Mouse (Mus musculus) heart, embryonic 14.5 days (tissue): ENCODE measurements around the gene Brix1. TPM values are rescaled to one million over a fixed set of nuclear protein-coding genes. Genes with fewer than 3 reads are reported as not detected.

Experiments
- ATAC-seq: fragments of 200-750 bp; cut with Nextera tagmentation; 2 replicates; pipeline ENCODE4 v1.8.0; 2017; ENCODE audit warnings: low read depth, moderate TSS enrichment; ENCODE audit not compliant: insufficient number of reproducible peaks, insufficient read depth, low FRiP score
- H3K27ac ChIP-seq, 2 experiments: fragments of 200-500 bp in 1 of 2; fragments of 300-500 bp in 1 of 2; sonication (generic) in 1 of 2; replicated peaks in 1 of 2; 2 replicates each; pipeline ENCODE4 v1.5.1; 2012 to 2014; ENCODE audit warnings: low read depth in 2 of 2, low read length in 2 of 2, control low read depth in 1 of 2, mild to moderate bottlenecking in 1 of 2, mixed read lengths in 1 of 2; ENCODE audit not compliant: control insufficient read depth in 1 of 2, insufficient read depth in 1 of 2
- H3K27me3 ChIP-seq: fragments of 300-500 bp; sonication (generic); 2 replicates; pipeline ENCODE4 v1.6.1; 2014; ENCODE audit warnings: mild to moderate bottlenecking, low read length, control low read depth; ENCODE audit not compliant: control insufficient read depth, insufficient read depth
- H3K36me3 ChIP-seq: fragments of 300-500 bp; sonication (generic); 2 replicates; pipeline ENCODE4 v1.6.1; 2014; ENCODE audit warnings: mild to moderate bottlenecking, control low read depth, low read length, mixed read lengths; ENCODE audit not compliant: control insufficient read depth, insufficient read depth
- H3K4me1 ChIP-seq, 2 experiments: fragments of 200-500 bp in 1 of 2; fragments of 300-500 bp in 1 of 2; sonication (generic) in 1 of 2; 2 replicates each; pipeline ENCODE4 v1.6.1; 2012 to 2014; ENCODE audit warnings: low read length in 2 of 2, control low read depth in 1 of 2, mixed read lengths in 1 of 2; ENCODE audit not compliant: control insufficient read depth in 2 of 2, insufficient read depth in 2 of 2
- H3K4me2 ChIP-seq: fragments of 300-500 bp; sonication (generic); 2 replicates; pipeline ENCODE4 v1.6.1; 2014; ENCODE audit warnings: mild to moderate bottlenecking, low read length
- H3K4me3 ChIP-seq, 2 experiments: fragments of 200-500 bp in 1 of 2; fragments of 300-500 bp in 1 of 2; sonication (generic) in 1 of 2; 2 replicates each; pipeline ENCODE4 v1.5.1; 2012 to 2014; ENCODE audit warnings: low read length in 2 of 2, mild to moderate bottlenecking in 2 of 2, control low read depth in 1 of 2, low read depth in 1 of 2, moderate library complexity in 1 of 2; ENCODE audit not compliant: control insufficient read depth in 1 of 2, insufficient read depth in 1 of 2
- H3K9ac ChIP-seq: fragments of 300-500 bp; sonication (generic); 2 replicates; pipeline ENCODE4 v1.6.1; 2014; ENCODE audit warnings: mild to moderate bottlenecking, low read length
- H3K9me3 ChIP-seq: fragments of 300-500 bp; sonication (generic); 2 replicates; pipeline ENCODE4 v1.6.1; 2016; ENCODE audit warnings: low read length, control low read depth; ENCODE audit not compliant: control insufficient read depth
- WGBS: fragments of 180-500 bp; shearing (Covaris S2); extraction: QIAGEN DNeasy Blood & Tissue Kit; methylation state at CpG from one replicate; pipeline ENCODE4 v1.1.7; 2014; 5-methylcytosine and 5-hydroxymethylcytosine counted together
- polyA plus RNA-seq: library from polyadenylated mRNA; unstranded; fragments of >200 nt; fragmentation: Nextera tagmentation; extraction: Ambion mirVana; gene quantifications from 2 replicates; pipeline ENCODE4 v1.2.1, GENCODE M21; 2014

Gene Brix1
- polyA plus RNA-seq, 1 experiment from 2014 or later: 55.9 TPM

DNA sequence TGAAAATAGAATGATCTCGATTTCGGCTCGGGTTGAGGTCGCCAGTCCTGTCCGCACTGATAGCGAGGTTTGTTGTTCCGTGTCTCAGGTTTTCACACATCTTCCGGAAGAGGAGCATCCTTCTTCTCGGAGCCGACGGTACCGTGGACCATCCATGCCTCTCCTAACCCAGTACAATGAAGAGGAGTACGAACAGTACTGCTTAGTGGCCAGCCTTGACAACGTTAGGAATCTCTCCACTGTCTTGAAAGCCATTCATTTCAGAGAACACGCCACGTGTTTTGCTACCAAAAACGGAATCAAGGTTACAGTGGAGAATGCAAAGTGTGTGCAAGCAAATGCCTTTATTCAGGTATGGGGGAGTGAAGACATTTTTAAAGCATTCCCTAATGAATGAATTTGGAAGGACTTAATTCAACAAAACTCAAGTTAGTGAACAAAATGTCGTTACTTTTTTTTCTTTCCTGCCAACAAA lies 655 bp upstream of the Brix1 start:
- peaks cover 42% of the 10 kb centered on the region for H3K36me3 ChIP-seq
- no peak for ATAC-seq

DNA sequence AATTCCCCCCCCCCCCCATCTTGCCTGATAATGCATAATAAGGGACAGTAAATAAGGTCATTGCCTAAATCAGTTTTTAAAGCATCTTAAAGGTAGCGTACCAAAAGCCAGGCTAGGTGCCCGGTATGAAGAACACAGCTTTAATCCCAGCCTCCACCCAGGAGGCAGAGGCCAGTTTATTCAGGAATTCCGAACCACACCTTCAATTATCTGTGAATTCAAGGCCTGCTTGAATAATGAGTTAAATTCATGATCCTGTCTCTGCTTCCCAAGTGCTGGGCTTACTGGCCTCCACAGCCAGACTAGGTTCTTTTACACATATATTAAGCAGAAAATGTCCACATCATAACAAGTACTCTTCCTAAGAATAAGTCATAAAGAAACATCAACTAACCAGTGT lies 14.8 kb downstream of the Brix1 start:
- Histone ChIP-seq H3K27ac (no peak overlapping the region), H3K36me3 (peaks cover 14% of the 10 kb centered on the region), H3K4me2 (peak overlapping the region; percentile 91), H3K9me3 (no peaks in the 10 kb centered on the region), H3K4me3 (peak overlapping the region; percentile 65 to 74), H3K27me3 (no peaks in the 10 kb centered on the region), H3K4me1 (no peaks in the 10 kb centered on the region), H3K9ac (peak overlapping the region; percentile 84)
- WGBS: 15% methylated on average over 3 of the region's 3 CpGs
- ATAC-seq: no peak

More for the DNA sequence above, 655 bp upstream of the Brix1 start:
- peak overlapping the region; percentile 58 to 64 for H3K27ac ChIP-seq
- H3K4me1 ChIP-seq: peaks cover 0 to 15% of the 10 kb centered on the region in 2 experiments; a peak in 2 of 4 replicates
- 1% methylated on average over 18 of the region's 18 CpGs for WGBS
- H3K9ac ChIP-seq: peak overlapping the region; percentile 89
- peak overlapping the region; percentile 83 for H3K4me2 ChIP-seq
- no peaks in the 10 kb centered on the region for H3K9me3 ChIP-seq
- H3K4me3 ChIP-seq: peak overlapping the region; percentile 95
- no peaks in the 10 kb centered on the region for H3K27me3 ChIP-seq

DNA sequence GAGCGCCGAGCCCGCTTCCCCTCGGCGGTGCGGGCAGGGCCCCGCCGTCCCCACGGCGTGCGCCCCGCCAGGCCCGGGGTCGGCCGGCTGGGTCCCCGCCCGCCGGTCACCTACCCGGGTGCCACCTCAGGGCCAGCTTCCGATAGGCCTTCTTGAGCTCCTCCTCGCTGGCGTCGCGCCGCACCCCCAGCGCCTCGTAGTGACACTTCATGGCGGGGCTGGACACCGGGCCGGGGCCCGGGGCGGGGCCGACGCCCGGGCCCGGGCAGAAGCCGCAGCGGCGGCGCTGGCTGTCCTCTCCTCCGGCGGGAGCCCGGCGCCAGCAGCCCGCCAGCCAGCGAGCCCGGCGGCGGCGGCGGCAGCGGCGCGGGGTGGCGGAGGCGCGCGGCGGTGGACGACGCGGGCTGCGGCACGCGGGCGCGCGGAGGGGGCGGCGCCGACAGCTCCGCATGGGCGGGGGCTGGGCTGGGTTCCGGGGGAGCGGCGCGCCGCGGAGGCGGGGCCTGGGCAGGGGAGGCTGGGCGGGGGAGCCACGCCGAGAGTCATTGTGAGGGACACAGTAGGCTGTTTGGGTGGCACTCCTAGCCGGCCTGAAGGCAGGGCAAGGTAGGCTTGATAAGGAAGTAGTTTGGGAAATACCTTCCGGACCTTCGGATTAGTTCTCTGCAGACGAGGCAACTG lies 15.5 kb downstream of the Brix1 start, which contains the start of gene Dnajc21:
TSS of gene Dnajc21 (minus strand) at position 366 of the 681 bp plus-strand sequence.
- Histone ChIP-seq H3K36me3 (peaks cover 8% of the 10 kb centered on the region), H3K4me1 (no peaks in the 10 kb centered on the region), H3K27me3 (no peaks in the 10 kb centered on the region), H3K9me3 (no peaks in the 10 kb centered on the region), H3K4me2 (peak within 1 kb of the TSS; percentile 91), H3K4me3 (peak within 1 kb of the TSS; percentile 65 to 74), H3K27ac (peak within 1 kb of the TSS in 1 of 2 experiments; percentile 76; a peak in 3 of 4 replicates), H3K9ac (peak within 1 kb of the TSS; percentile 84)
- under 1% methylated on average over 56 of the region's 87 CpGs for WGBS
- ATAC-seq: peak; percentile 95

DNA sequence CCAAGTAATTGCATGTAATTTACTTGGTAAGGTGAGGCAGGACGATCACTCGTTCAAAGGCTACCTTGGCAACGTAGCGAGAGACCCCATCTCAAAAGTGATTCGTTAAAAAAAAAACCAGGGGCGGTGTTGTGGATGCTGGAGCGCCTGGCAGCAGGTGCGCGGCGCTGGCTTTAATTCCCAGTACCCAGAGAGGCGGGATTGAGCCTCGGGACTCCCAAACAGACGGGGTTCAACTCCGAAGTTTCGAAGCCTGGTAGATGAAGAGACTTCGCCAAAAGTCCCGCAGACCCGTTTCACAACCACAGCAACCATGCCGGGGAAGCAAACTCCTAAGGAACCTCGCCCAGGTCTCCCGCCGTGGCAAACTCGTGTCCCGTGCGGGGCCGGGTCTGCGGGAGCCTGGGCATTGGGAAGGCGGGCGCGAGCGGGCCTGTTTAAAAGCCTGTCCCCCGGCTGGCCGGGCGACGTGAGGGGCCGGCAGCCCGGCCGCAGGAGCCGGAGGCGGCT lies 16.1 kb downstream of the Brix1 start:
- Histone ChIP-seq H3K4me2 (peak overlapping the region; percentile 91), H3K36me3 (0 out of 2 replicates have a peak, but pooled peaks cover 4% of the 10 kb centered on the region), H3K4me3 (peak overlapping the region; percentile 65 to 74), H3K27ac (peak overlapping the region in 1 of 2 experiments; percentile 76; a peak in 2 of 4 replicates), H3K4me1 (no peaks in the 10 kb centered on the region), H3K9me3 (no peaks in the 10 kb centered on the region), H3K9ac (peak overlapping the region; percentile 84), H3K27me3 (no peaks in the 10 kb centered on the region)
- ATAC-seq: no peak
- WGBS: under 1% methylated on average over 39 of the region's 40 CpGs

DNA sequence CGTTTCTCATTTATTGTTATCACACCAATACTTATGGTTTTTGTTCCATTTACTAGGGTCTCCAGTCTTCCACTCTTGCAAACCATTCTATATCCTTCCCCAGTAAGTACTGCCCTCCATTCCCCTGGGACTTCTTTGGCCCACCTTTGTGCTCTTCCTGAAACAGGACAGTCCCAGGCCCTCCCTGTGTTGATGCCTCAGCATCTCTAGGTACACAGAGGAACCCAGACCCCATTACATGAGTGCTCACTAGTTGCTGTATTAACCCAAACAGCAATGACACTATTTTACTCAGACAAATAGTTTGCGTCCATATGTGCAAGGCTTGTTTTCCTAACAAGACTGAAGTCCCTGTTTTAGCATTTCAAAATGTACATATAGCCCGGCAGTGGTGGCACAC lies 17.0 kb downstream of the Brix1 start:
- Histone ChIP-seq H3K4me2 (peak overlapping the region; percentile 91), H3K9ac (no peak overlapping the region), H3K27ac (no peak overlapping the region), H3K27me3 (no peaks in the 10 kb centered on the region), H3K4me3 (no peak overlapping the region), H3K4me1 (no peaks in the 10 kb centered on the region), H3K9me3 (no peaks in the 10 kb centered on the region), H3K36me3 (no peaks in the 10 kb centered on the region)
- 73% methylated on average over 3 of the region's 3 CpGs for WGBS
- no peak for ATAC-seq

DNA sequence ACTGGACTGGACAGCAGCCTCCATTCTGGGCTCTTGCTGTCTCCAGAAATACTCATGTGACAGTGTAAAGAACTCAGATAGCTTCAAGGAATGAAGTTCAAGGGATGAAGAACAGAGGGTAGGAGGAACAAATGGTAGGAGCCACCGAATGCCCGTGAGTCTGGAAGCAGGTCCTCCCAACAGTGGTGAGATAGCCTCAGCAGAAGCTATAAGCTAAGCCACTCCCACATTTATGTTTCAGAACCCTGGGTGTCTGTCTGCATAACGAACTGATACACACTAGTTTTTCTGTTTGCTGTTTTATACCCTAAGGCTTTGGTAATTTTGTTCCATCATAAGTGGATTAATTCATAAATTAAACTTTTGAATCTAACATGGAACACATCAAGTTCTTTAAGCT lies 21.1 kb downstream of the Brix1 start:
- H3K9me3 ChIP-seq: no peaks in the 10 kb centered on the region
- H3K4me1 ChIP-seq: no peaks in the 10 kb centered on the region
- no peak overlapping the region for H3K9ac ChIP-seq
- no peak overlapping the region for H3K4me2 ChIP-seq
- ATAC-seq: no peak
- WGBS: 80% methylated on average over 3 of the region's 3 CpGs
- H3K27ac ChIP-seq: no peak overlapping the region
- H3K27me3 ChIP-seq: no peaks in the 10 kb centered on the region
- H3K4me3 ChIP-seq: no peak overlapping the region
- peaks cover 27% of the 10 kb centered on the region for H3K36me3 ChIP-seq

DNA sequence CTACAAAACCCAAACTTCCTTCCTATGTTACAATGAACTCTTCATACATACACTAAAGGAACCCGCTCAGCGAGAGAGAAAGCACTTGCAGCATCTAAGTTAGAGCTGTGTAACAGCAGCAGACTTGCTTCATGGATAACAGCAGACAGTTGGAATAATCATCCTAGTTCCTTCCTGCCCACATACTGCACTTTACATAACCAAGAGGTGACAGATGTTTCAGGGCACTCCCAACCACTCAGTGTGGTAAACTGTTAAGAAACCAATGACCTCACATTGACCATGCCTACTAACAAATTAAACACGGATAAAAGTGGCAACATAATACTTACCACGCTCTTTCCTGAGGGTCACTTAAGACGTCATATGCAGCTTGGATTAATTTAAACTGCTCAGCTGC lies 22.2 kb downstream of the Brix1 start:
- Histone ChIP-seq H3K27me3 (no peaks in the 10 kb centered on the region), H3K9me3 (no peaks in the 10 kb centered on the region), H3K4me2 (no peak overlapping the region), H3K36me3 (peaks cover 36% of the 10 kb centered on the region), H3K9ac (no peak overlapping the region), H3K27ac (no peak overlapping the region), H3K4me3 (no peak overlapping the region), H3K4me1 (no peaks in the 10 kb centered on the region)
- no peak for ATAC-seq
- 85% methylated on average over 5 of the region's 5 CpGs for WGBS
